Mouse (Mus musculus): ENCODE results near the gene Adh4. TPM values are rescaled to one million over a fixed set of nuclear protein-coding genes. Genes with fewer than 3 reads are reported as not detected.

Adh4 gene
- polyA plus RNA-seq, 1 experiment = 1.7 TPM

GRCm38 (mm10) chr3:138420385-138420784 is 5.1 kb downstream of the Adh4 start:
- TF ChIP-seq POLR2A (IDR thresholded peaks at IDR 0.05; ENCODE audit: low read depth, low read length) (no peak), CTCF (IDR thresholded peaks at IDR 0.05; ENCODE audit: extremely low read depth, insufficient read length, insufficient replicate concordance, low read depth, low read length) (no peak)
- no peak overlapping the region for H3K27ac ChIP-seq (ENCODE audit: insufficient read depth, low read depth, low read length)
- H3K27me3 ChIP-seq (ENCODE audit: control insufficient read depth, insufficient read depth, low read length) = no peaks in the 10 kb centered on the region; the same call in 1 of the 2 replicates
- H3K4me1 ChIP-seq (ENCODE audit: control insufficient read depth, insufficient read depth, insufficient read length, low read length) = peaks cover 9% of the 10 kb centered on the region; the same call in 1 of the 2 replicates
- WGBS = 95% methylated on average over 3 of the region's 3 CpGs
- no peak overlapping the region for H3K4me3 ChIP-seq (ENCODE audit: low read depth, low read length)
- no peaks in the 10 kb centered on the region for H3K36me3 ChIP-seq (ENCODE audit: control insufficient read depth, insufficient read depth, low read length)

- Histone ChIP-seq H3K4me1 (ENCODE audit: control insufficient read depth, insufficient read depth, insufficient read length, low read length) (peaks cover 7% of the 10 kb centered on the region; the same call in 1 of the 2 replicates), H3K27me3 (ENCODE audit: control insufficient read depth, insufficient read depth, low read length) (no peaks in the 10 kb centered on the region; the same call in 1 of the 2 replicates), H3K36me3 (ENCODE audit: control insufficient read depth, insufficient read depth, low read length) (no peaks in the 10 kb centered on the region), H3K27ac (ENCODE audit: insufficient read depth, low read depth, low read length) (no peak overlapping the region), H3K4me3 (ENCODE audit: low read depth, low read length) (no peak overlapping the region)
- WGBS = 73% methylated on average over 2 of the region's 2 CpGs
- TF ChIP-seq POLR2A (IDR thresholded peaks at IDR 0.05; ENCODE audit: low read depth, low read length) (no peak), CTCF (IDR thresholded peaks at IDR 0.05; ENCODE audit: extremely low read depth, insufficient read length, insufficient replicate concordance, low read depth, low read length) (no peak)
Measured at GRCm38 (mm10) chr3:138423664-138424063, 8.4 kb downstream of the Adh4 start.

GRCm38 (mm10) chr3:138424247-138424646 is 9.0 kb downstream of the Adh4 start:
- TF ChIP-seq CTCF (IDR thresholded peaks at IDR 0.05; ENCODE audit: extremely low read depth, insufficient read length, insufficient replicate concordance, low read depth, low read length) = no peak
- no peak for TF ChIP-seq POLR2A (IDR thresholded peaks at IDR 0.05; ENCODE audit: low read depth, low read length)

GRCm38 (mm10) chr3:138430360-138430976 is 15.2 kb downstream of the Adh4 start:
- no peak overlapping the region for H3K4me3 ChIP-seq (ENCODE audit: low read depth, low read length)
- no peaks in the 10 kb centered on the region for H3K27me3 ChIP-seq (ENCODE audit: control insufficient read depth, insufficient read depth, low read length)
- peaks cover 7% of the 10 kb centered on the region; the same call in 1 of the 2 replicates for H3K4me1 ChIP-seq (ENCODE audit: control insufficient read depth, insufficient read depth, insufficient read length, low read length)
- TF ChIP-seq POLR2A (IDR thresholded peaks at IDR 0.05; ENCODE audit: low read depth, low read length) = no peak
- TF ChIP-seq CTCF (IDR thresholded peaks at IDR 0.05; ENCODE audit: extremely low read depth, insufficient read length, insufficient replicate concordance, low read depth, low read length) = no peak
- peak overlapping the region; percentile 65; the same call in 1 of the 2 replicates for H3K27ac ChIP-seq (ENCODE audit: insufficient read depth, low read depth, low read length)
- no peaks in the 10 kb centered on the region for H3K36me3 ChIP-seq (ENCODE audit: control insufficient read depth, insufficient read depth, low read length)
- 23% methylated on average over 6 of the region's 6 CpGs for WGBS

More at GRCm38 (mm10) chr3:138424247-138424646, 9.0 kb downstream of the Adh4 start:
- Histone ChIP-seq H3K36me3 (ENCODE audit: control insufficient read depth, insufficient read depth, low read length) (no peaks in the 10 kb centered on the region), H3K27me3 (ENCODE audit: control insufficient read depth, insufficient read depth, low read length) (no peaks in the 10 kb centered on the region; the same call in 1 of the 2 replicates), H3K4me1 (ENCODE audit: control insufficient read depth, insufficient read depth, insufficient read length, low read length) (peaks cover 4% of the 10 kb centered on the region; the same call in 1 of the 2 replicates), H3K27ac (ENCODE audit: insufficient read depth, low read depth, low read length) (no peak overlapping the region), H3K4me3 (ENCODE audit: low read depth, low read length) (no peak overlapping the region)
- 73% methylated on average over 4 of the region's 4 CpGs for WGBS

- Histone ChIP-seq H3K27me3 (ENCODE audit: control insufficient read depth, insufficient read depth, low read length) (no peaks in the 10 kb centered on the region), H3K4me3 (ENCODE audit: low read depth, low read length) (no peak overlapping the region), H3K4me1 (ENCODE audit: control insufficient read depth, insufficient read depth, insufficient read length, low read length) (peaks cover 7% of the 10 kb centered on the region; the same call in 1 of the 2 replicates), H3K36me3 (ENCODE audit: control insufficient read depth, insufficient read depth, low read length) (no peaks in the 10 kb centered on the region), H3K27ac (ENCODE audit: insufficient read depth, low read depth, low read length) (no peak overlapping the region)
- WGBS = 41% methylated on average over 2 of the region's 2 CpGs
- TF ChIP-seq CTCF (IDR thresholded peaks at IDR 0.05; ENCODE audit: extremely low read depth, insufficient read length, insufficient replicate concordance, low read depth, low read length) (no peak), POLR2A (IDR thresholded peaks at IDR 0.05; ENCODE audit: low read depth, low read length) (no peak)
Measured at GRCm38 (mm10) chr3:138431835-138432234, 16.6 kb downstream of the Adh4 start.

GRCm38 (mm10) chr3:138438716-138439115 is 23.4 kb downstream of the Adh4 start:
- Histone ChIP-seq H3K4me3 (ENCODE audit: low read depth, low read length) (no peak overlapping the region), H3K27me3 (ENCODE audit: control insufficient read depth, insufficient read depth, low read length) (no peaks in the 10 kb centered on the region), H3K4me1 (ENCODE audit: control insufficient read depth, insufficient read depth, insufficient read length, low read length) (no peaks in the 10 kb centered on the region; the same call in 1 of the 2 replicates), H3K27ac (ENCODE audit: insufficient read depth, low read depth, low read length) (no peak overlapping the region), H3K36me3 (ENCODE audit: control insufficient read depth, insufficient read depth, low read length) (no peaks in the 10 kb centered on the region)
- TF ChIP-seq POLR2A (IDR thresholded peaks at IDR 0.05; ENCODE audit: low read depth, low read length) (no peak), CTCF (IDR thresholded peaks at IDR 0.05; ENCODE audit: extremely low read depth, insufficient read length, insufficient replicate concordance, low read depth, low read length) (no peak)
- 90% methylated on average over 3 of the region's 3 CpGs for WGBS

- TF ChIP-seq POLR2A (IDR thresholded peaks at IDR 0.05; ENCODE audit: low read depth, low read length) (no peak), CTCF (IDR thresholded peaks at IDR 0.05; ENCODE audit: extremely low read depth, insufficient read length, insufficient replicate concordance, low read depth, low read length) (no peak)
- Histone ChIP-seq H3K4me1 (ENCODE audit: control insufficient read depth, insufficient read depth, insufficient read length, low read length) (no peaks in the 10 kb centered on the region; the same call in 1 of the 2 replicates), H3K4me3 (ENCODE audit: low read depth, low read length) (peak overlapping the region; percentile 91), H3K27ac (ENCODE audit: insufficient read depth, low read depth, low read length) (no peak overlapping the region), H3K36me3 (ENCODE audit: control insufficient read depth, insufficient read depth, low read length) (peaks cover 8% of the 10 kb centered on the region), H3K27me3 (ENCODE audit: control insufficient read depth, insufficient read depth, low read length) (no peaks in the 10 kb centered on the region)
- WGBS = 2% methylated on average over 9 of the region's 9 CpGs
Measured at GRCm38 (mm10) chr3:138442203-138442602, 26.9 kb downstream of the Adh4 start.
